Mouse (Mus musculus): ENCODE measurements at regions not wholly inside any gene's neighbourhood (a gene's known extent, or its start where the extent isn't known, plus 50 kb on each side); places are given as distances from the start of the nearest gene placed in this dataset.
"Not testable (repeated sequence)": the region's sequence is repeated elsewhere in the genome, so short reads cannot be mapped to it uniquely, and the experiment has no call there.

DNA sequence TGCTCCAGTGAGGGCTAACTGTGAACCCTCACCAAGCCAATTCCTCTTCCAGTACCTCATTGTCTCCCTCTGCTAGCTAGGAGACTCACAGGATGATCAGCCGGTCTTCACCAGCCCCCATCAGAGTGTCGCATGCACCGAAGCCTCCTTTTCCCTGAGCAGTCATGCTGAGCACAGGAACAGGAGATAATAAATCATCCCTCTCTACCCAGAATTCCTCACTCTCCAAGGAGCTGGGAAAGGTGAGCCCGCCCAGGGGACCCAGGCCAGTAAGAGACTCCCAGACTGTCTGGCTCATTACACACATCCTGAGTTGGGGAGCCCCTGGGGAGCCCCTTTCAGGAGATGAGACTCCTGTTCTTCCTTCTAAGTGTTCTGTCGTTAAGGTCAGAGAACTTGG is 171.7 kb downstream of the Cartpt start:
- DNase-seq = no peak

DNA sequence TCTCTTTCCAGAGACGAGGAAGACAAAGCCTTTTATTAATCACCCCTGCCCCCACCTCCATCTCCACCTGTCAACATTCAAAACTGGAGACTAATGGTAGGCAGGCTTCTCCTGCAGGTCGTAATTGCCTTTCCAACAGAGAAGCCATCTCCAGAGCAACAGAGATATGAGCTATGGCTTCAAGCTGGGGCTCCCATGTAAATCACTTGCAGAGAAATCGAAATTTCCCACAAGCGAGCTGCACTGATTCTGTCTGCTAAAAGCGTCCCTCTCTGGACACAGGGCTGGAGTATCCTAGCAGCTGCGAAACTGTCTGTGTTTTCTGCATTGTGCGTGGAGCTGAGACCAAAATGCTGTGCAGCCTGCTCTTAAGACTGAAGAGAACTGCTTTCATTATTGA is 176.6 kb downstream of the Cartpt start:
- DNase-seq = no peak

DNA sequence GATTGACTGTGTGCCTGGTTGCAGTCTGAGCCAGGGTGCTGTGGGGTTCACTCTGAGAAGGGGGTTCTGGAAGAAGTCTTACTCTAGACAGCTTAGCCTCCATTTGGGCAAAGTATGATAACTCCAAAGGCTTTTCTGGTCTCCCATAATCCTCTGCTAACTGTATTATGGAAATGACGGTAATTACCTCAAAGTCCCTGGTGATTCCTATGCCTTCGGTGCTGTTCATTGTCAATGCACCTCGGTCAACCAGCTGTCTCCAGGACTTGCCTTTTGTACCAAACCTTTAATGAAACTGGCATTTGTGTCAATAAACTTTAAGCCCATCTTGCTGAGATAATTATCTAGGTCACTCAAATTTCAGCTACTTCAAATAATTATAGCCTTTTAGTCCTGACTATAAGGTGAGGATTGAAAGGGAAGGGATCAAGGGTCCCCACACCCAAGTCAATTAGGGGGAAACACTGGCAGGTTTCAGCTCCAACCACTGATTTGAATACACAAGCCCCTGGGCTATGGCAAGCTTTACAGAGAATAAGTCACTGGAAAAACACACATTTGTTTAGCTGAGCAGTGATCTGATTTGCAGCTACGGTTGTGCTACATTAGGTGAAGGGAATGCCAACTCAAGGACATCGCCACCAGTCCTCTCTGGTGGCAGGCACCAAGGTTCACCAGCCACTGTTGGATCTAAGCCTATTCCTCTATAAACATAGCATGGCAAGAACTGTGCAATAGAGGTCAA is 177.5 kb downstream of the Cartpt start:
- no peak for DNase-seq

DNA sequence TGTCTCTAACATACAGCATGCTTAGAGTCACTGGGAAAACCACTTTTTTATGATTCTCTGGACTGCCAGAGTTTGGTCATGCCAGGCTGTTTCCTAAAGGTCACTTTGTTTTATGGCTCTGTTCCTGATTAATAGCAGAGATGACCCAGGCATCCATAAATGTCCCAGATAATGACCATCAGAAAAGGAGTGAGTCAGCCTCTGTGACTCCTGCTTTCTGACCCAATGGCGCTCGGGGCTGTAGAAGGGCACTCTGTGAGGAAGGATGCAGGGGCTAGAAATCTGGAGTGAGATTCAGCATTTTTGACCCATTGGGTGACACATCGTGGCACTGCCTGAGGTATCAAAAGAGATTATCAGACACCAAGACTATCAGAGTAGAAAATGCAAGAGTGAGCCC is 180.3 kb downstream of the Cartpt start:
- no peak for DNase-seq

DNA sequence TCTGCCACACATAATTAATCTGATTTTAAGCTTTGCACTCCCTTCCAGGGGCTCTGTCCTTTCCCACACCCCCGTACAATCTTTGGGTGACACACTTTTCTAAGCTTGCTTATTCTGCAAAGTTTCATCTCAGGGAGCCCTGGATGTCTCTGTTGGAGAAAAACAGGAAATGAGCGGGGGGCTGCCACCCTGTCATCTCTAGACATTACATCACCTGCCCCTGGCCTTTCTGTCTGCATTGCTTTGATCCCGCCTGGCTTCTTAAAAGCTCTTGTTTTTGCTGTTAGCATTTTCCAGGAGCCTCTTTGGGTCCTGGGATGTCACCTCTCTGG is 180.2 kb upstream of the Map1b start:
- DNase-seq = no peak

DNA sequence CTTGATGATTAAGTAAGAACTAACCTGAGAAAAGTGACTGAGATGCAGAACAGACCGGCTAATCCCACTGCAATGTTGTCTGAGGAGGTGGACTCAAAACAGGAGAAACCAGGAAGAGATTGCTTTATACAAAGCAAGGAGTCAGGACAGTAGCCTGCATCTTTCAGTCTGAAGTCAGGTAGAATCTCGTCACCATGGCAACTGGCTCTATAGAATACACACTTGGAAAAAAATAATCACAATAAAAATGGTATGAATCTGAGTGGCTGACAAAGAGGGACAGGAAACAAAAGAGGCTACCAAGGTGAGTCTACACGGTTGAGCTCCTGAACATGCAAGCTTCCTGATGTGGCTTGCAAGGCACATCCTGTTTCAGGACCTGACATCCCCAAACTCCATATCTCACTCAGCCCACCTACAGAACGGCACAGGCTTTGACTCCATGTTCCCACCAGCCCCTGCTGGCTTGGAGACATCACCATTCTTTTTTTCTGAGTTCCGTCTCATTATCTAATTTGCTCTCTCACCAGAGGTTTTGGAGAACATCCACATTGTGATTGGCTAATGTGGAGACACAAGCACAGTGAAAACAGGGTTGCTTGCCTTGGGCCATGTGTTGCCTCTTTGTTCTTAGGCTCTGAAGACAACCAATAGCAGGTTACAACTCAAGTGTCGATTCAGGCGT is 179.7 kb upstream of the Map1b start:
- DNase-seq = no peak

DNA sequence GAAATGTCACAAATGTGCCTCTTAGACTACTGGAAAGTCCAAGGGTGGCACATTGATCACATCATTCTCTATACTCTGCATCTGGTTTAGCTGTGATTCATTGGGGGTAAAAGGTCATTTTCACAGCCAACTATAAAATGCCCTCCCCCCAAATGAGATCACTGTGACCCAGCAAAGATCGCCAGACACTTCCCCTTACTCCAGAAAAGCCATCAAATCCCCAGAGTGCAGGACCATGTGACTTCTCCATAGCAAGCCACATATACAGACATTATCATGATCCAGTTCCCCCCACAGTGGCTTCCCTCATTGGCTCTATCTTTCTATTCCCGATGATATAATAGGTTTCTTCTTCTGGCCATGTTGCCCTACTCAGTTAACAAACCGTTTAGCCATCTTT is 163.6 kb upstream of the Map1b start:
- no peak for DNase-seq

DNA sequence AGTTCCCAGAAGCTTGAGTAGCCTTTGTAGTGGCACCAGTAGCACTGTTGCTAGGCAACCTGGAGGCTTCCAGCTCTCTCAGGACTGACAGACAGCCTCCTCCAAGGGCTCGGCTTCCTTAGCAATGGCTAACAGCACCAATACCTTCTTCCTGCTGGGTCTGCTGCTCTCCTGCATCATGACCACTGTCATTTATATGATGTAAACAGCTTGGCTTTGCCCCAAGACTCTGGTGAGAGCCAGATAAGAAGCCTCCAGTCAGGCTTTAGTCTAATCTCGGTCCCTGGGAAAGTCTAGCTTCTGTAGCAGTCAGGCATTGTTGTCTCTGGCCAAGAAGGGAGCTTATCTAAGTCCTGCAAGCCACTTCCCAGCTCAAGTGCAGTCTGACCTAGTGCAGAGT is 163.1 kb upstream of the Map1b start:
- DNase-seq = no peak

DNA sequence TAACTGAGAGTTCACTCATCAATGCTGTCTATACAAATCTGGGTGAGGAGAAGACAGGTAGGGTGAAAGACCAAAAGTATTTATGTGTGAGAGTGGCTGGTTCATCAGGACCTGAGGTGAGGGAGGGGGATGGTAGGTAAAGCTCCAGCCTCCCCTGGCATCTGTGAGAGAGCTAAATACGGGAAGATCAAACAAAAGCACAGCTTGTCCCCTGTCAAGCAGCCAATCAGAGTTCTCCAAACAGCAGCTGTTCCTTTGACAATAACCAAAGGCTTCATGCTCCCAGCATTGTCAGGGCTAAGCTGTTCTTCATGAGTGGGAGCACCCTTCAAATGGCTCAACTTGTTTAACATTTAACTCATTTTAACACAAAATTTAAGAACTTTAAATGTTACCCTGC is 160.1 kb upstream of the Map1b start:
- DNase-seq = peak; percentile 34

DNA sequence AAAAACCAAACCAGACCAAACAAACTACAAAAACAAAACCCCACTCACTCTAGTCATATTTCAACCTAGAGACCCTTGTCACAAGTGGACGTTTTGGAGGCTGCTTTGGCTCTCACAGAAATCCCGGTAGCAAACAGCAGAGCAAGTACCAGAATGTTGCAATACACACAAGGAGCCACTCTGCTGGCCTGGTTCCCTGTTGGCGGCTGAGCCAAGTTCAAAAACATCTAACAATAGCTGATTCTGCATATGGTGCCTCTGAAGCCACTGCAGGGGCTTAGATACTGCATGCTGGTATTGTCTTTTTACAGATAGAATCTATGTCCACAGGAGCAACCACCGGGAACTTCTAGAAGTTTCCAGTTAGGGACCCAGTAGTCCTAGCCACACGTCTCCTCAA is 159.6 kb upstream of the Map1b start:
- DNase-seq = peak; percentile 71

DNA sequence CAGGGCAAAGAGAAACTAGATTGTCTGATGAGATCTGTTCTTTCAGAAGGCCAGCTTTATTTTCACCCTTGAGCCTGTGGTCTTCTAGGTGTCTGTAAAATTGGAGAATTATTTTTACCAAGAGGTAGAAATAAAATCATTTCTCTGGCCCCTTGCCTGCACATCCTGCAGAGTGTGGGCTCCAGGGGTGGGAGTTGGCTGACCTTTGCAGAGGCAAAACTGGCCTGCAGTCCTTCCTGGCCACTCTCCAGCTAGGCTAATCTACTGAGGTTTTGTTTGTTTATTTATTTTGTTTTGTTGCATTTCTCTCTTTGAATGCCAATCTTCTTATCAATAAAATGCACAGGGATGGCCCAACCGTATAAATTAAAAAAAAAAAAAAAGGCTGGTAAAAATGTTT is 156.4 kb upstream of the Map1b start:
- peak; percentile 36 for DNase-seq

DNA sequence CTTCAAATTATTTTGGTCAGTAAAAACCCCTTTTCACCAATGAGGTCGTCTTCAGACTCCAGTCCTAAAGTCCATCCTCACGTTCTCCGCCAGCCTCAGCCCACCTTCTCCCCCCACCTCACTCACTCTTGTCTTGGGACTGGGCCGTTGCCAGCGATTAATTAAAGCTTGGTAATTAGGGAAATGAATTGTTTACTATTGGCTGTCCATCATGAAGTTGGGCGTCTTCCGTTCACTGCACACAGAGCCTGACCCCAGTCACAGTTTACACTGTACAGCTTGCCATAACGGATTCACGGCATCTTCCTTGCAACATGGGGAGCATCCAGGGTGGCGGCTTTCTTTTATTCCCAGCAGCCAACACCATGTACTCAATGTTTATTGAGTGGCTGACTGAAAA is 155.4 kb upstream of the Map1b start:
- no peak for DNase-seq

DNA sequence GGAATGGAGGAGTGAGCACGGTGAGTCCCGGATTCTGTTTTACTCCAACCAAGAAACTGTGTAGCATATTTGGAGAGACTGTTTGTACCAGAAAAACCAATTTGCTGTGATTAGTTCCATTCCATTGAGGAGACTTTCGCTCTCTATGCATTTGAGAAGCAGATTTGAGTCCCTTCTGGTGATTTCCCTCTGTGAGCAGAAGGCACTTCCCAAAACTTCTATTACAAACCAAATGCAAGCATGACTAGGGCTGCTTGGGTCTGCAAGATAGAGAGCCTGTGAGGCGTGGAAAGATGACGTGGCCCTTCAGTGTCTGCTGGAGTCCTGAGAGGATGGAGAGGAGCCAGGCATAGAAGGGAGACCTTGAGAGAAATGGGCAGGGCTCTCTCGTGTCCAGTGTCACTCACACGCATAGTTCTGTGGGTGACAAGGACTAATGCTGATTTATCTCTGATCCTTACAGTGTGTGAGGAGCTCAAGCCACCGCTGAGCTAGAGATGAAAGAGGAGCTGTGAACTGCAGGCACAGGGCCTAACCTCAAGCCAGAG is 153.7 kb upstream of the Map1b start:
- no peak for DNase-seq

DNA sequence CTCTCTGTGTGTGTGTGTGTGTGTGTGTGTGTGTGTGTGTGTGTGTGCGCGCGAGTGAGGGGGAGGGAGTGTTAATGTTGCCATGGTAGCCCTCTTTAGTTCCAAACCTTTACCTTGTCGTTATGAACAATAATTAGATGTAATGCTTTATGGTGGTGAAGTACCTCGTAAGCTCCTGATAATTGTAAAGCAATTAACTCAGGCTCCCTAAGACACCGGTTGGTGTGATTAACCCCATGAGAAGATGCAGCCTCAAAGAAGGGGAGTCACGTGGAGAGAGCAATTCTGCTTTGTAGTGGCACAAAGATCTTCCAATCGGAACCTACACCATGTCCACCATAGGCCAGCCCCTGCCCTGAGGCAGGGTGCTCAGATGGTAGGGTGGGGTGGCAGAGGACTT is 152.3 kb upstream of the Map1b start:
- DNase-seq = no peak

DNA sequence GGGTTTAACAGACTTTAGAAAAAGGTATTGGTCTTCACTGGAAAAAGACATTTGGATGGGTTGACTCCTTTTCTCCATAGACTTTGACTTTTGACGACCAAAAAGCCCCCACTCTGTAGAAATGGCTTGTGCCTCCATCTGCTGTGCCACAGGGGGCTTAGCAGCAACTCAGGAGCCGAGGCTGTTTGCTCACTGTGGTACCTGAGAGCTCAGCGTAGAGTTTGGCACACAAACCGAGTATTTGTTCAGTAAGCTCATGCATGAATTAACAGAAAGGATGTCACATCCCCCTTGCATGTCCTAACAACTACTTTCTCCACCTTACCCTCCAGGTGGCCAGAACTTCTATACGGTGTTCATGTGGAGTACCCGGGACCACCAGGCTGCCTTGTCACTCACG is 149.7 kb upstream of the Map1b start:
- DNase-seq = no peak

DNA sequence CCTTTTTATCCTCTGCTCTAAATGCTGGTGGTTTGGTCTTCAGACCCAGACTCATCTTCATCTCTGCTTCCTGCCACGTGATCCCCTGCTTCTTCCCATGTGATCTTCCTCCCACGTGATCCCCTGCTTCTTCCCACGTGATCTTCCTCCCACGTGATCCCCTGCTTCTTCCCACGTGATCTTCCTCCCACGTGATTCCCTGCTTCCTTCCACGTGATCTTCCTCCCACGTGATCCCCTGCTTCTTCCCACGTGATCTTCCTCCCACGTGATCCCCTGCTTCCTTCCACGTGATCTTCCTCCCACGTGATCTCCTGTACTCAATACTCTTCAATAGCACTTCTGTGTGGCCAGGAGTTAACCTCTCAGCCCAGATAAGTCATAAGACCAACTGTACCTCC is 147.1 kb upstream of the Map1b start:
- DNase-seq = not testable (repeated sequence)

DNA sequence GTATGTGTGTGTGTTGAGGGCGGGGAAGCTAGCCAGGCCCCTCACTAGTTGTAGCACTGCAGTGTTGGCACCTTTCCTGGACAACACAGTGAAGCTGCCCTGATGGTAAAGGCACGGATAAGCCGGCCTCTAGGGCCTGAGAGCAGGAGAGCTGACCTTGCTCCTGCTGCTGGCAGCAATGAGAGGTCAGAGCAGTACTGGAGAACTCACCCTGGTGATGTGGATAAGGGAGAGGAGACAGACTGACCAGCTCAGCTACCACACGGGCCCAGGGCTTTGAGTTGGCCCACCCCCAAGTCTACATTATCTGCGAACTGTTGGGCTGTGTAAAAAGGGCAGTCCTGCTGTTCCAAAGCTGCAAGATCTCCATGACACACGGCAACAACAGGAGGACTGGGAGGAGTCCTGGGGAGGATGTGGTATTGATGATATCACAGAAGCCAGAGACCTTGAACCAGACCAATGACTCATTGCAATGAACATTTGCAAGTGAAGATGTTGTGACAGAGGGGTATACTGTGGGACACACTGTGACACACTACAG is 131.4 kb upstream of the Map1b start:
- no peak for DNase-seq

DNA sequence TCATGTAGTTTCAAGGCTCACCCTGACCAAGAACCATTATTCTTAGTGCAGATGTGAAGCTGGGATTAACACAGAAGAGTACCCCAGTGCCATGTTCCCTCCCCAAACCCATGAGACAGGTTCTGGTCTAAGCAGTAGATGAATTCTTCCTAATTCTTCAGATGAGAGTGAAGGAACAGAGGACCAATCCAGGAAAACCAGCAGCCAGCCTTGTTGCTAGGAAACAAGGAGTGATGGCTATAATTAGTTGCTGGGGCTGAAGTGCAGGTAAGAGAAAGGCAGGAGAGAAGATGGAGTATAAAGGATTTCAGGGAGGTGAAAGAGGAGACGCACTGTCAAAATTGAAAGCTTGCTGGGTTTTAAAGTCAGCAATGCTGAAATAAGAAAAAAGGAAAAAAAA is 128.4 kb upstream of the Map1b start:
- no peak for DNase-seq

DNA sequence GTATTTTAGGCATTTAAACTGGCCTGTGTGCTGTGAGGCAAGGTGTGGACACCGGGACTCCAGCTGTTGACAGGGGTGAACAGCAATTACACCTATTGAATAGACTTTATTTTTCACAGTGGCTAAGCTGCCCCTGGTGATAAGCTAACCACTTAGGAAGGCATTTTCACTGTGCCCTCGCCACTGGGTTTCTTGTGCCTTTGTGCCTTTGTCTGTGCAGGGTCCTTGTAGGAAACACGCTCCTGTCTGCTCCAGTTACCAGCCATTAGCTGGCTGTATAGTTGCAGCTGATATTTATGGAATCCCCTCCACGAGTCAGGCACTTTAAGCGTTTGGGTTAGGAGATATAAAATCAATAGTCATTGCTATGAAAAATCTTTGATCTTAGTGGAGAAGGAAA is 126.5 kb upstream of the Map1b start:
- DNase-seq = no peak

DNA sequence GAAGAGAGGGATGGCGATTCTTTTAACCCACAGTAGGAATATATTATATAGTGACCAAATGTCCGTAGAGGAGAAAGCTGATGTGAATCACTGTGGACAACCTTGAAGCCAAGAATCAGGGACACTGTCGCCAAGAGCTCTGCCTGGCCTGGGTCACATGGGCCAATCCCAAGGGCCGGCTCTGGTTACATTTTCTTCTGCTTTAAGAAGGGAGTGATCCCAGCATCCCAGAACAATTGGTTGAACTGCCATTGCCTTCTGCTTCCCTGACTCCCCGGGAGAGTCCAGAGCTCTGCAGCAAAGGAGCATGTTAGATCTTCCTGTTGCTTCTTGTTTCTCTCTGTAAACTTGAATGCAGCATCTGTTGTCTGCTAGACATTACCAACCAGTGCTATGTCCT is 126.0 kb upstream of the Map1b start:
- peak; percentile 40 for DNase-seq

DNA sequence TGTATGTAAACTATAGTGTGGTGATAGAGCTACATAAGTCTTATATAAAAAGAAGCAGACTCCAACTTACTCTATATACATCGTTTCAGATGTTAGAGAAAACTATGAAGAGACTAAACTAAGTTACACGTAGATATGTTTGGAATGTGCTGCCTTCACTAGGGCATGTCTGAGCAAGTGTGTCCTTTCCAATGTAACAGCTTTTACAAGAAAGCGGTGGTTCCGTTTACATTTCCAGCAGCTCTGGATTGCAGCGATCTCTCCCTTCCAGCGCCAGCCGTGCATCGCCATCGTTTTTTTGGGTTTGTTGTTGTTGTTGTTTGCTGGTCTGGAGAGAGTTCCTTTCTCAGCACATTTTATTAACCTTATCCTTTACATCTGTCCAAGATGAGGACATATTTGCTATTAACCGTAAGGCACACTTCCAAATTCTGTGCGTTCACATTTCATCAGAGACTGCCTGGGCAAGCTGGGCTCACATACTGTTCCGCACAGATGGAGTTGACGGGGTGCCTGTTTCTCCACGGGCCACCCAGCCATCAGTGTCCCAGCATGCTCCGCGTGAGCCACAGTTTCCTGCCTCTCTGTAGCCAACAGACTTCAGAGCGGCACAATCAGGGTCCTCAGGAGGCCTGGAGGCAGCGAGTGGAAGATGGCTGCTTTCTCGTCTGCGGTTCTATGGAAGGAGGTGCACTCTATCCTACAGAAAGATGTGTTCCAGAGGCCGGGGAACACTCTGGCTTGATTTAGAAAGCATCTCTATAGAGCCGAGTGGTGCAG is 125.2 kb upstream of the Map1b start:
- peak; percentile 87 for DNase-seq

DNA sequence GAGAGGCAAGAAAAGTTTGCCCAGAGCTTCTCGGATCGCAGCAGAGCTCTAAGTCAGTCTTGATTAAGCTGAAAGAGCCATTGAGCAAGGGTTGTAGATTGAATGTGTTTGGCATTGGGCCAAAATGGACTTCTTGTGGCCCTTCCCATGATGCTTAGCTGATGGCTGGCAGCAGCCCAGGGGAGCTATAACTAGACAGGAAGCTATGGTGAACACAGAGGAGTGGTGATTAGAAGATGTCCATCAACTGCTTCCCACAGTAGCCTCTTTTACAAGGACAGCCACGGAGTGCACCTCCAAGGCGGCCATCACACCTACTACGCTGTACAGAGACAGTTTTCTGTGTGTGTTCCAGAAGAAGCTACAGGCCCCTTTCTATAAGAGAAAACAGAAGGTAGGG is 116.4 kb upstream of the Map1b start:
- DNase-seq = no peak

DNA sequence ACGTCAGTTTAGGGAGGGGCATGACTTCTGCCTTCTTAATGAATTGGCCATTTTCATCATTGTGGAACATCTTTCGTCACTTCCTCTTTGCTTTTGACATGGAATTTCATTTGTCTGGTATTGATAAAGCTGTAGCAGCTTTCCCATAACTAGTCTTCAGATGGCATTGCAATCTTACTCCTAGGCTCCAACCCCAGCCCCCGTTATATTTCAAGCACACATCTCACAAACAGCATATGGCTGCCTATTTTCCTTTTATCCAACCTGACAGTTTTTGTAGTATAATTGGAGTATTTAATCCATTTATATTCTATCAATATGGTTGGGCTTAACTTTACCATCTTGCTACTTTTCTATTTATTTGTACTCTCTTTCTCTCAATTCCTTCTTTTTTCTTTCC is 114.5 kb upstream of the Map1b start:
- no peak for DNase-seq

DNA sequence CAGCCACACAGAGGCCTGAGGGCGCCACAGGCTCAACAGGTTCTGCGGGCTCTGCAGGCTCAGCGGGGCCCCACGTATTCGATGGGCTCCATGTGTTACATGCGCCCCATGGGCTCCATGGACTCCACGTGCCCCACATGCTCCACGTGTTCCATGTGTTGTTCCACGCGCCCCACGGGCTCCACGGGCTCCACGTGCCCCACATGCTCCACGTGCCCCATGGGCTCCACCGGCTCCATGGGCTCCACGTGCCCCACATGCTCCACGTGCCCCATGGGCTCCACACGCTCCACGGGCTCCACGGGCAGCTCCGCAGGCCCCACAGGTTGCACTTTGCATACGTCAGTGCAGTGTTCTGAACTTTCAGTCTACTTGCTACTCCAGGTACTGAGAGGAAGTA is 114.0 kb upstream of the Map1b start:
- no peak for DNase-seq
